ENCODE assay signal across 8 mouse cellular contexts in the genomic region with DNA sequence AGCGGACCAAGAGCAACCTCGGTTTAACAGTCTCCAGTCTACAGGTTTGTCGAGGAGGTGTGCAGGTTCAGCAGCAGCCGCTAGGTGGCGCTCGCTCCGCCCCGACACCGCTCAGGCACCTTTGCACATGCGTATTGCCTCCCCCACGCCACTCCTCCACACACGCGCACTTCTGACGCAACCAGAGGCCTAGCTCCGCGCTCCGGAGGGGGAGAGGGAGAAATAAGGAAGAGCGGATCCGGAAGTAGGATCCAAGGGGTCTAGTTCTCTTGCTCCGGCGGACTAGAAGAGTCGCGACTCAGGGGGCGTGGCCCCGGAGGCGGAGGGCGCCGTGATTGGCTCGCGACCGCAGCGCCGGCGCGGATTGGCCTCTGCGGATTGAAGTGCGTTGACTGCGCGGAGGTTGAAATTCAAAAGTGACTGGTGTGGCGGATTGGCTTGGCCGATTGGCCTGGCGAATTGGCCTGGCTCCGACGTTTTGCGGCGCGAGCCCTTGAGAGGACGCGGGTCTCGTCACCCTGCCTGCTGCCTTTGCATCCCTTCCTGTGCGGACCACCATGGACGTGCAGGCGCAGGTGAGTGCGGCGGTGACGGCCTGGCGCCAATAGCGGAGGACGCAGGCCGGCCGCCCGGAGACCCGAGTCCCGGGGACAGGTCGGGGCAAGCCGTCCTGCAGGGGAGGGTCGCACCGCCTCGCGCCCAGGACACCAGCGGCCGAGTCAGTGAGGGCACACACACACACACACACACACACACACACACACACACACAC. TPM values are rescaled to one million over a fixed set of nuclear protein-coding genes. Genes with fewer than 3 reads are reported as not detected.
DNase-seq lines count a peak whose midpoint lies in the region; ATAC-seq and TF ChIP-seq lines count a peak whose summit lies in the region.

A gene (plus strand): TSS at position 381 of the 772 bp plus-strand sequence.

- peak; percentile 80 for DNase-seq in G1E (ENCODE audit: low spot score)
- peak; percentile 99 for DNase-seq in cerebellum, adult 18-20 months
- DNase-seq in heart, postnatal 36 days = peak; percentile 99 to 100
- peak; percentile 99 to 100 for DNase-seq in layer of hippocampus, adult 2 months (ENCODE audit: low spot score in 2 of 2)
- peak; percentile 100 for DNase-seq in lung, embryonic 14.5 days
- peak; percentile 99 for DNase-seq in thymus, adult 2 months

- no peak for TF ChIP-seq POLR2A in olfactory bulb, adult 2 months (IDR thresholded peaks at IDR 0.05; ENCODE audit: insufficient read depth, low read depth, low read length)
- peak; percentile 66; the same call in 1 of the 2 replicates for TF ChIP-seq POLR2A in thymus, adult 2 months (IDR thresholded peaks at IDR 0.05; ENCODE audit: control insufficient read depth, extremely low read depth, insufficient read depth, low read length, poor library complexity)

- H3K4me1 ChIP-seq in G1E (ENCODE audit: insufficient read depth, low read depth, low read length) = peaks cover 32% of the 10 kb centered on the region
- peaks cover 7% of the 10 kb centered on the region for H3K4me1 ChIP-seq in forebrain, embryonic 16.5 days (replicated peaks; ENCODE audit: control insufficient read depth, insufficient read depth, low read length)
- H3K4me1 ChIP-seq in lung, embryonic 14.5 days (ENCODE audit: insufficient read depth) = 0 out of 2 replicates have a peak, but pooled peaks cover 3% of the 10 kb centered on the region
- peaks cover 5% of the 10 kb centered on the region for H3K4me1 ChIP-seq in olfactory bulb, adult 2 months (ENCODE audit: control insufficient read depth, insufficient read depth, low read length)
- peaks cover 6% of the 10 kb centered on the region for H3K4me1 ChIP-seq in thymus, adult 2 months (replicated peaks; ENCODE audit: control insufficient read depth, insufficient read depth, low read length)

- intact Hi-C loops in heart, postnatal 36 days (cut with DNase I) = loop anchor here (2.0 to 10.0 kb wide), 3 partner anchors 30 to 110 kb away; a partner anchor contains a TSS

- no peak within 1 kb of the TSS; the same call in 1 of the 2 replicates for H3K27ac ChIP-seq in forebrain, embryonic 16.5 days (ENCODE audit: low read length)
- H3K27ac ChIP-seq in layer of hippocampus, adult 2 months = peak within 1 kb of the TSS; percentile 44; the same call in 1 of the 2 replicates
- peak within 1 kb of the TSS; percentile 58; the same call in 1 of the 2 replicates for H3K27ac ChIP-seq in lung, embryonic 14.5 days (ENCODE audit: low read depth)
- no peak within 1 kb of the TSS for H3K27ac ChIP-seq in olfactory bulb, adult 2 months (ENCODE audit: insufficient read depth, low read depth, low read length)
- H3K27ac ChIP-seq in thymus, adult 2 months (ENCODE audit: control insufficient read depth, insufficient read depth, low read length) = no peak within 1 kb of the TSS

- H3K4me2 ChIP-seq in forebrain, embryonic 16.5 days (ENCODE audit: low read length) = peak within 1 kb of the TSS; percentile 67
- peak within 1 kb of the TSS; percentile 64 for H3K4me2 ChIP-seq in lung, embryonic 14.5 days

- peak within 1 kb of the TSS; percentile 94 for H3K4me3 ChIP-seq in G1E (ENCODE audit: low read depth, low read length)
- H3K4me3 ChIP-seq in forebrain, embryonic 16.5 days (replicated peaks; ENCODE audit: low read length) = peak within 1 kb of the TSS; percentile 55
- H3K4me3 ChIP-seq in layer of hippocampus, adult 2 months = peak within 1 kb of the TSS; percentile 74
- H3K4me3 ChIP-seq in lung, embryonic 14.5 days (ENCODE audit: low read depth, low read length) = peak within 1 kb of the TSS; percentile 65
- H3K4me3 ChIP-seq in olfactory bulb, adult 2 months (ENCODE audit: insufficient read depth, low read depth, low read length) = peak within 1 kb of the TSS; percentile 66
- H3K4me3 ChIP-seq in thymus, adult 2 months (ENCODE audit: control insufficient read depth, insufficient read depth, low read length) = peak within 1 kb of the TSS; percentile 66

- WGBS in forebrain, embryonic 16.5 days = under 1% methylated on average over 63 of the region's 72 CpGs
- WGBS in lung, embryonic 14.5 days = under 1% methylated on average over 72 of the region's 72 CpGs
- WGBS in olfactory bulb, adult 2 months = under 1% methylated on average over 72 of the region's 72 CpGs
- under 1% methylated on average over 72 of the region's 72 CpGs for WGBS in thymus, adult 2 months

- no peaks in the 10 kb centered on the region for H3K9me3 ChIP-seq in G1E (replicated peaks)
- no peaks in the 10 kb centered on the region for H3K9me3 ChIP-seq in forebrain, embryonic 16.5 days (ENCODE audit: control insufficient read depth, low read length)
- no peaks in the 10 kb centered on the region for H3K9me3 ChIP-seq in lung, embryonic 14.5 days (ENCODE audit: low read depth, low read length)

- peak within 1 kb of the TSS; percentile 54 for H3K9ac ChIP-seq in forebrain, embryonic 16.5 days (replicated peaks; ENCODE audit: low read depth, low read length)
- peak within 1 kb of the TSS; percentile 70 for H3K9ac ChIP-seq in lung, embryonic 14.5 days

- H3K27me3 ChIP-seq in G1E (ENCODE audit: insufficient read depth, low read length) = peaks cover 6% of the 10 kb centered on the region; the same call in 1 of the 2 replicates
- H3K27me3 ChIP-seq in forebrain, embryonic 16.5 days (replicated peaks; ENCODE audit: control insufficient read depth, insufficient read depth, low read length) = no peaks in the 10 kb centered on the region
- H3K27me3 ChIP-seq in lung, embryonic 14.5 days (ENCODE audit: insufficient read depth, low read length) = no peaks in the 10 kb centered on the region
- no peaks in the 10 kb centered on the region for H3K27me3 ChIP-seq in thymus, adult 2 months (ENCODE audit: control insufficient read depth, insufficient read depth, low read length)

- ATAC-seq in G1E (ENCODE audit: extremely low read depth, insufficient number of reproducible peaks, low FRiP score, poor library complexity, severe bottlenecking) = peak; percentile 99
- peak; percentile 99 for ATAC-seq in forebrain, embryonic 16.5 days
- ATAC-seq in lung, embryonic 14.5 days (ENCODE audit: insufficient read depth) = peak; percentile 99

- peak; percentile 97 for TF ChIP-seq CTCF in G1E (IDR thresholded peaks at IDR 0.05; ENCODE audit: low read depth, low read length)
- peak; percentile 94 for TF ChIP-seq CTCF in layer of hippocampus, adult 2 months (conservative IDR thresholded peaks at IDR 0.05)
- peak; percentile 100 for TF ChIP-seq CTCF in lung, embryonic 14.5 days (IDR thresholded peaks at IDR 0.05; ENCODE audit: low read depth)
- peak; percentile 93 for TF ChIP-seq CTCF in olfactory bulb, adult 2 months (IDR thresholded peaks at IDR 0.05; ENCODE audit: insufficient read depth, low read depth, low read length)
- TF ChIP-seq CTCF in thymus, adult 2 months (IDR thresholded peaks at IDR 0.05; ENCODE audit: borderline replicate concordance, control insufficient read depth, extremely low read depth, insufficient read depth, low read length, poor library complexity) = peak; percentile 94

- peaks cover 29% of the 10 kb centered on the region for H3K36me3 ChIP-seq in G1E (replicated peaks)
- no peaks in the 10 kb centered on the region for H3K36me3 ChIP-seq in forebrain, embryonic 16.5 days (ENCODE audit: control insufficient read depth, insufficient read depth)
- H3K36me3 ChIP-seq in lung, embryonic 14.5 days (ENCODE audit: insufficient read depth) = peaks cover 17% of the 10 kb centered on the region
- H3K36me3 ChIP-seq in thymus, adult 2 months (ENCODE audit: control insufficient read depth, insufficient read depth, low read length) = no peaks in the 10 kb centered on the region

RNA-seq across cellular contexts. Expression of the gene that starts here (rescaled TPM):
- total RNA-seq in G1E (2014; fragmentation: Nextera tagmentation) (17.1 and 23.0 TPM in 2 replicates), G1E (2017) (15.0 and 15.7 TPM in 2 replicates)
- polyA plus RNA-seq in G1E (2012) = 30.1 and 36.1 TPM in 2 replicates
- 3.1 and 6.8 TPM in 2 replicates for polyA plus RNA-seq in forebrain, embryonic 16.5 days (2015; fragmentation: Nextera tagmentation; extraction: Ambion mirVana)
- under 1 TPM; 0.44 to 0.95 TPM for total RNA-seq in heart, postnatal 36 days (2021)
- total RNA-seq in layer of hippocampus, adult 2 months (2021) = 1 to 10 TPM; 2.8 to 3.3 TPM
- 6.3 and 9.6 TPM in 2 replicates for polyA plus RNA-seq in lung, embryonic 14.5 days (2014; fragmentation: Nextera tagmentation; extraction: Ambion mirVana)
- polyA plus RNA-seq in olfactory bulb, adult 2 months (2012; ENCODE audit: insufficient read depth, insufficient read length, low replicate concordance, missing spikeins) = not detected in 2 replicates
- 26.0 and 30.1 TPM in 2 replicates for polyA plus RNA-seq in thymus, adult 2 months (2012; rRNA removed)

Comparison
In these comparisons a context has a peak if more than half of its experiments do, and no peak if none do; other contexts are left out.
1. Peak in DNase-seq in heart, postnatal 36 days; RNA of the gene not detected or under 1 TPM.
2. H3K27ac ChIP-seq: peak in layer of hippocampus, adult 2 months (single experiment) and lung, embryonic 14.5 days (single experiment); none in forebrain, embryonic 16.5 days (single experiment), olfactory bulb, adult 2 months (single experiment) and thymus, adult 2 months (single experiment).
3. Peak in every context shown above with its lines, with median percentiles within 50 percentile points of each other: ATAC-seq, DNase-seq, H3K4me3 ChIP-seq and CTCF ChIP-seq.